8 mouse cellular contexts compared by ENCODE assay signal in the genomic region with DNA sequence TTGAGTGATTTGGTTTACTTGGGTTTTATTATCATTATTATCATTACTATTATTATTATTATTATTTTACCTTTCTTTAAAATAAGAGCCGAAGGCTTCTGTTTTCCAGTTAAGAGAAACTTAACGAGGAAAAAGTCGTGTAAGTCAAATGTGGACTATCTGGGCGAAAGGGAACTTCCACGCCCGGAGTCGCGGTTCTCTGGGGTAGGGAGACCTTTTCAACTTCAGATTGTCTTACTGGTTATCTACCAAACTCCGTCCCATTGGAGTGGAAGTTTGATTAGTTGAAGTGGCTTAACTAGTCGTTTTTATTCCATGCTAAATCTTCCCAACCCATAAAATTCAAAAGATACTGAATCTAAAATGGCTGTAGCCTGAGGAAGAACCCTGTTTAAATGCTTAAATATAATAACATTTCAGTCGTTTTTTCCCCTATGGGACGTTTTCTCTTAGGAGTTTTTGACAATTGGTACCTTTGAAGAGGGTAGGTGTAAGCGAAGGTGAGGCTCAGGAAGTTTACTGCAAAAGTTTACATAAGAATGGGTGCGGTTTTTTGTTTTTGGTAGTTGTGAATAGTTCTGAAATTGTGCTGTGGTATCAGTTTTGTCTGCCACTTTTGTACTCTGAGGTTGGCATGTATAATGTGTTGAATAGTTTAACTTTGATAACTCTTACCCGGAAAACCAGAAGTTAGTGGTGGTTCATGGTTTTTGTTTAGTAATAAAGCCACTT. TPM values are rescaled to one million over a fixed set of nuclear protein-coding genes. Genes with fewer than 3 reads are reported as not detected.
A peak's percentile ranks its signal among the peaks of the same experiment; 100 is the strongest.
DNase-seq lines count a peak whose midpoint lies in the region; ATAC-seq and TF ChIP-seq lines count a peak whose summit lies in the region.

No protein-coding gene starts in this region.

- no peaks in the 10 kb centered on the region for H3K27me3 ChIP-seq in thymus, adult 2 months (ENCODE audit: control insufficient read depth, insufficient read depth, low read length)
- H3K27me3 ChIP-seq in intestine, postnatal 0 days (replicated peaks; ENCODE audit: control insufficient read depth, insufficient read depth, low read length) = no peaks in the 10 kb centered on the region

- no peak overlapping the region for H3K27ac ChIP-seq in thymus, adult 2 months (ENCODE audit: control insufficient read depth, insufficient read depth, low read length)
- H3K27ac ChIP-seq in intestine, postnatal 0 days (ENCODE audit: low read depth, low read length) = peak overlapping the region; percentile 97

- WGBS in thymus, adult 2 months = under 1% methylated on average over 15 of the region's 15 CpGs
- under 1% methylated on average over 15 of the region's 15 CpGs for WGBS in intestine, postnatal 0 days

- peak; percentile 11 for DNase-seq in adrenal gland, postnatal 25 days
- no peak for DNase-seq in adrenal gland, adult 18-20 months (ENCODE audit: low spot score in 2 of 2)
- DNase-seq in thymus, adult 2 months = no peak
- no peak for DNase-seq in thymus, postnatal 25 days
- DNase-seq in neural tube, embryonic 10.5 days (ENCODE audit: extremely low spot score, low spot score) = peak; percentile 20
- DNase-seq in ovary, adult 18-20 months (ENCODE audit: low spot score) = no peak
- no peak for DNase-seq in kidney, postnatal 4 days

- no peak for ATAC-seq in intestine, postnatal 0 days

- TF ChIP-seq POLR2A in thymus, adult 2 months (IDR thresholded peaks at IDR 0.05; ENCODE audit: control insufficient read depth, extremely low read depth, insufficient read depth, low read length, poor library complexity) = no peak

- 0 out of 2 replicates have a peak, but pooled peaks cover 2% of the 10 kb centered on the region for H3K4me1 ChIP-seq in thymus, adult 2 months (replicated peaks; ENCODE audit: control insufficient read depth, insufficient read depth, low read length)
- H3K4me1 ChIP-seq in intestine, postnatal 0 days (replicated peaks; ENCODE audit: control insufficient read depth, insufficient read depth, low read length) = no peaks in the 10 kb centered on the region

- H3K36me3 ChIP-seq in thymus, adult 2 months (ENCODE audit: control insufficient read depth, insufficient read depth, low read length) = peaks cover 3% of the 10 kb centered on the region; the same call in 1 of the 2 replicates
- H3K36me3 ChIP-seq in intestine, postnatal 0 days (ENCODE audit: control insufficient read depth, insufficient read depth) = peaks cover 8% of the 10 kb centered on the region

- H3K9me3 ChIP-seq in intestine, postnatal 0 days (ENCODE audit: control insufficient read depth) = no peaks in the 10 kb centered on the region

- no peak for TF ChIP-seq CTCF in thymus, adult 2 months (IDR thresholded peaks at IDR 0.05; ENCODE audit: borderline replicate concordance, control insufficient read depth, extremely low read depth, insufficient read depth, low read length, poor library complexity)
- no peak for TF ChIP-seq CTCF in intestine, postnatal 0 days (IDR thresholded peaks at IDR 0.05; ENCODE audit: low read depth)

- peak overlapping the region; percentile 86 for H3K9ac ChIP-seq in intestine, postnatal 0 days (ENCODE audit: low read depth, low read length)

- peak overlapping the region; percentile 80 for H3K4me3 ChIP-seq in thymus, adult 2 months (ENCODE audit: control insufficient read depth, insufficient read depth, low read length)
- H3K4me3 ChIP-seq in intestine, postnatal 0 days (ENCODE audit: low read depth, low read length) = peak overlapping the region; percentile 80

- H3K4me2 ChIP-seq in intestine, postnatal 0 days (replicated peaks; ENCODE audit: low read depth) = peak overlapping the region; percentile 80

RNA-seq across cellular contexts. Expression of a gene that starts 0.9 kb away (rescaled TPM):
- 96.5 and 97.4 TPM in 2 replicates for total RNA-seq in adrenal gland, postnatal 25 days (2021)
- 10 to 100 TPM; 62.5 to 67.0 TPM for total RNA-seq in adrenal gland, adult 18-20 months (2021)
- 76.9 and 81.2 TPM in 2 replicates for polyA plus RNA-seq in thymus, adult 2 months (2012; rRNA removed)
- polyA plus RNA-seq in intestine, postnatal 0 days (2015; fragmentation: Nextera tagmentation; extraction: Ambion mirVana) = 31.3 and 33.9 TPM in 2 replicates

RNA-seq across cellular contexts. Expression of a gene that starts 2.6 kb away (rescaled TPM):
- total RNA-seq in adrenal gland, postnatal 25 days (2021) = 20.7 and 26.7 TPM in 2 replicates
- total RNA-seq in adrenal gland, adult 18-20 months (2021) = 10 to 100 TPM; 19.7 to 24.9 TPM
- 7.2 and 8.0 TPM in 2 replicates for polyA plus RNA-seq in thymus, adult 2 months (2012; rRNA removed)
- polyA plus RNA-seq in intestine, postnatal 0 days (2015; fragmentation: Nextera tagmentation; extraction: Ambion mirVana) = 17.0 and 19.1 TPM in 2 replicates

RNA-seq across cellular contexts. Expression of a gene that starts 38.1 kb away (rescaled TPM):
- total RNA-seq in adrenal gland, postnatal 25 days (2021) = 12.1 and 19.5 TPM in 2 replicates
- 10 to 100 TPM in 1 of 2 experiments, 1 to 10 TPM in 1; 8.4 to 11.7 TPM for total RNA-seq in adrenal gland, adult 18-20 months (2021)
- 7.3 and 9.9 TPM in 2 replicates for polyA plus RNA-seq in thymus, adult 2 months (2012; rRNA removed)
- polyA plus RNA-seq in intestine, postnatal 0 days (2015; fragmentation: Nextera tagmentation; extraction: Ambion mirVana) = 4.1 and 6.1 TPM in 2 replicates

RNA-seq across cellular contexts. Expression of a gene that starts 51.0 kb away (rescaled TPM):
- total RNA-seq in adrenal gland, postnatal 25 days (2021) = 14.8 and 22.1 TPM in 2 replicates
- total RNA-seq in adrenal gland, adult 18-20 months (2021) = 10 to 100 TPM; 12.5 to 14.5 TPM
- polyA plus RNA-seq in thymus, adult 2 months (2012; rRNA removed) = 2.5 and 3.6 TPM in 2 replicates
- polyA plus RNA-seq in intestine, postnatal 0 days (2015; fragmentation: Nextera tagmentation; extraction: Ambion mirVana) = 8.8 and 9.1 TPM in 2 replicates

Comparison
In these comparisons a context has a peak if more than half of its experiments do, and no peak if none do; other contexts are left out.
1. DNase-seq: peak in adrenal gland, postnatal 25 days (single experiment) and neural tube, embryonic 10.5 days (single experiment); none in adrenal gland, adult 18-20 months (0 of 2), thymus, adult 2 months (single experiment), thymus, postnatal 25 days (single experiment), ovary, adult 18-20 months (single experiment) and kidney, postnatal 4 days (0 of 2).